Mouse (Mus musculus) MEL (cell line): ENCODE measurements around the gene St7. TPM values are rescaled to one million over a fixed set of nuclear protein-coding genes. Genes with fewer than 3 reads are reported as not detected.

ENCODE experiments used
- DNase-seq: peaks from one replicate; pipeline ENCODE4 v3.0.0; 2011; ENCODE audit warnings: low read depth, low spot score
- H3K27ac ChIP-seq: 2 replicates; pipeline ENCODE4 v1.5.1; 2012; ENCODE audit warnings: low read depth, mild to moderate bottlenecking, control low read depth, low read length, moderate library complexity; ENCODE audit not compliant: control insufficient read depth
- H3K27me3 ChIP-seq, 2 experiments: fragments of 150-350 bp in 1 of 2; sonication (generic) in 1 of 2; 2 replicates each; pipeline ENCODE4 v1.6.1; 2012; ENCODE audit warnings: low read length in 2 of 2, mild to moderate bottlenecking in 2 of 2, improper control_type of control experiment in 1 of 2, moderate library complexity in 1 of 2; ENCODE audit not compliant: insufficient read depth in 2 of 2, control insufficient read depth in 1 of 2
- H3K36me3 ChIP-seq, 2 experiments: 2 replicates each; pipeline ENCODE4 v1.6.1; 2012 to 2014; ENCODE audit warnings: low read length in 2 of 2, improper control_type of control experiment in 1 of 2, inconsistent platforms in 1 of 2, mild to moderate bottlenecking in 1 of 2; ENCODE audit not compliant: insufficient read depth in 2 of 2, control insufficient read depth in 1 of 2
- H3K4me1 ChIP-seq, 2 experiments: fragments of 150-350 bp in 1 of 2; sonication (generic) in 1 of 2; 2 replicates each; pipeline ENCODE4 v1.6.1; 2012; ENCODE audit warnings: low read length in 2 of 2, improper control_type of control experiment in 1 of 2, mild to moderate bottlenecking in 1 of 2; ENCODE audit not compliant: insufficient read depth in 2 of 2, control insufficient read depth in 1 of 2
- H3K4me3 ChIP-seq, 2 experiments: fragments of 150-350 bp in 1 of 2; sonication (generic) in 1 of 2; 2 replicates each; pipeline ENCODE4 v1.5.1; 2012; ENCODE audit warnings: low read depth in 2 of 2, low read length in 2 of 2, mild to moderate bottlenecking in 2 of 2, moderate library complexity in 2 of 2, control low read depth in 1 of 2, improper control_type of control experiment in 1 of 2; ENCODE audit not compliant: control insufficient read depth in 1 of 2, insufficient read depth in 1 of 2
- H3K79me2 ChIP-seq: 2 replicates; pipeline ENCODE4 v1.6.1; 2012; ENCODE audit warnings: mild to moderate bottlenecking, low read length, moderate library complexity; ENCODE audit not compliant: control insufficient read depth, poor library complexity, insufficient read depth
- H3K9ac ChIP-seq: 2 replicates; pipeline ENCODE4 v1.6.1; 2012; ENCODE audit warnings: low read depth, mild to moderate bottlenecking, control low read depth, low read length, moderate library complexity; ENCODE audit not compliant: control insufficient read depth, poor library complexity, severe bottlenecking
- H3K9me3 ChIP-seq: fragments of 150-350 bp; sonication (generic); replicated peaks from 2 replicates; pipeline ENCODE4 v1.6.1; 2012; ENCODE audit warnings: mild to moderate bottlenecking, low read length, improper control_type of control experiment, moderate library complexity; ENCODE audit not compliant: insufficient read depth
- CHD1 ChIP-seq: IDR thresholded peaks from 2 replicates; pipeline ENCODE4 v1.6.1; 2012; ENCODE audit warnings: low read depth, mild to moderate bottlenecking, inconsistent platforms, low read length, improper control_type of control experiment
- ELF1 ChIP-seq: IDR thresholded peaks from 2 replicates; pipeline ENCODE4 v1.6.1; 2014; ENCODE audit warnings: low read depth, mild to moderate bottlenecking, inconsistent platforms, low read length, improper control_type of control experiment, moderate library complexity
- ETS1 ChIP-seq: IDR thresholded peaks from 2 replicates; pipeline ENCODE4 v1.6.1; 2012; ENCODE audit warnings: low read depth, mild to moderate bottlenecking, inconsistent platforms, low read length, improper control_type of control experiment, moderate library complexity
- KAT2A ChIP-seq: conservative IDR thresholded peaks from 2 replicates; pipeline ENCODE4 v1.6.1; 2012; ENCODE audit warnings: low read depth, low read length, improper control_type of control experiment, inconsistent platforms
- MAFK ChIP-seq: IDR thresholded peaks from 2 replicates; pipeline ENCODE4 v1.6.1; 2011; ENCODE audit warnings: low read depth, mild to moderate bottlenecking, low read length, improper control_type of control experiment, borderline replicate concordance
- MYB ChIP-seq: IDR thresholded peaks from 2 replicates; pipeline ENCODE4 v1.6.1; 2011; ENCODE audit warnings: mild to moderate bottlenecking, low read depth, low read length, improper control_type of control experiment
- MYC ChIP-seq: IDR thresholded peaks from 2 replicates; pipeline ENCODE4 v1.6.1; 2011; ENCODE audit warnings: low read depth, mild to moderate bottlenecking, low read length, improper control_type of control experiment, moderate library complexity
- NELFE ChIP-seq: IDR thresholded peaks from 2 replicates; pipeline ENCODE4 v1.6.1; 2011; ENCODE audit warnings: low read depth, low read length, improper control_type of control experiment
- NRF1 ChIP-seq: IDR thresholded peaks from 2 replicates; pipeline ENCODE4 v1.6.1; 2014; ENCODE audit warnings: low read depth, mild to moderate bottlenecking, inconsistent platforms, low read length, improper control_type of control experiment, moderate library complexity; ENCODE audit not compliant: poor library complexity, insufficient read depth, severe bottlenecking
- POLR2A ChIP-seq, 2 experiments: IDR thresholded peaks; 2 replicates each; pipeline ENCODE4 v1.6.1; 2011 to 2012; ENCODE audit warnings: low read length in 2 of 2, mild to moderate bottlenecking in 2 of 2, control low read depth in 1 of 2, improper control_type of control experiment in 1 of 2, low read depth in 1 of 2, moderate library complexity in 1 of 2; ENCODE audit not compliant: control insufficient read depth in 1 of 2, insufficient read depth in 1 of 2, poor library complexity in 1 of 2
- POLR2AphosphoS2 ChIP-seq: IDR thresholded peaks from 2 replicates; pipeline ENCODE4 v1.6.1; 2011; ENCODE audit warnings: low read length, improper control_type of control experiment
- TAL1 ChIP-seq: IDR thresholded peaks from 2 replicates; pipeline ENCODE4 v1.6.1; 2012; ENCODE audit warnings: mild to moderate bottlenecking, inconsistent platforms, low read length, moderate library complexity, mixed read lengths
- TCF12 ChIP-seq: IDR thresholded peaks from 2 replicates; pipeline ENCODE4 v1.6.1; 2014; ENCODE audit warnings: low read depth, mild to moderate bottlenecking, inconsistent platforms, low read length, improper control_type of control experiment, moderate library complexity
- USF1 ChIP-seq: IDR thresholded peaks from 2 replicates; pipeline ENCODE4 v1.6.1; 2014; ENCODE audit warnings: low read depth, mild to moderate bottlenecking, inconsistent platforms, low read length, improper control_type of control experiment, moderate library complexity
- USF2 ChIP-seq, 2 experiments: IDR thresholded peaks; 2 replicates each; pipeline ENCODE4 v1.6.1; 2011 to 2012; ENCODE audit warnings: improper control_type of control experiment in 2 of 2, low read length in 2 of 2, borderline replicate concordance in 1 of 2, inconsistent platforms in 1 of 2, low read depth in 1 of 2, mild to moderate bottlenecking in 1 of 2; ENCODE audit not compliant: insufficient read depth in 1 of 2
- ZC3H11A ChIP-seq: IDR thresholded peaks from 2 replicates; pipeline ENCODE4 v1.6.1; 2012; ENCODE audit warnings: low read depth, mild to moderate bottlenecking, inconsistent platforms, low read length, improper control_type of control experiment
- ZMIZ1 ChIP-seq: IDR thresholded peaks from 2 replicates; pipeline ENCODE4 v1.6.1; 2012; ENCODE audit warnings: low read depth, mild to moderate bottlenecking, inconsistent platforms, low read length, improper control_type of control experiment, moderate library complexity
- ZNF384 ChIP-seq: IDR thresholded peaks from 2 replicates; pipeline ENCODE4 v1.6.1; 2012; ENCODE audit warnings: low read depth, mild to moderate bottlenecking, inconsistent platforms, low read length, improper control_type of control experiment
- polyA plus RNA-seq, 2 experiments: library from polyadenylated mRNA; stranded (reverse) in 1 of 2; unstranded in 1 of 2; fragments of >175 nt in 1 of 2; fragments of >200 nt in 1 of 2; gene quantifications; 2 replicates each; pipeline versions ENCODE4 v1.2.1 to v1.2.4; 2012; ENCODE audit warnings: low replicate concordance in 2 of 2, low read depth in 1 of 2; ENCODE audit not compliant: insufficient read length in 2 of 2, insufficient read depth in 1 of 2, missing spikeins in 1 of 2
- total RNA-seq: library from RNA; depleted of rRNA; stranded (reverse); fragments of 300-350 nt; gene quantifications from 2 replicates; pipeline ENCODE4 v1.2.3, GENCODE M21; 2012

St7 gene
- total and polyA plus RNA-seq, 3 experiments, result 34.4 to 48.5 TPM; not detected in 1

DNA sequence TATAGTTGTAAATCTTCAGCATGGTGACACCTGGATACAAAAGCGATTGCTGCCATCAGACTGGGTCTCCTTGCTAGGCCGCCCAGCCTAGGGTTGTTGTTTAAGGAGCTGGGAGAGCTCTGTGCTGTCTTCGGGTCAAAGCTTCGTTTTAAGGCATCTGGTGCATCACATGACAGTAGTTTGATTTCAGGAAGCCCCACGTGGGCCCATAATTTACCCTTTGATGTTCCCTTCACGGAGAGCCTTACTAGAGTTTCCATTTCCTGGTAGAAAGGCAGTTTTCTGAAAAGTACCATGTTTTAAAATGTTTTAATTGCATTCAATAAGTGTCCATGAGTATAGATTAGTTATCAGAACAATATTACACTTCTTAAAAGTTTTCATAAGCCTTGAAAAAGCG, 239.1 kb downstream of the St7 start:
- no peaks in the 10 kb centered on the region for H3K4me1 ChIP-seq
- DNase-seq, result no peak
- no peaks in the 10 kb centered on the region for H3K36me3 ChIP-seq

DNA sequence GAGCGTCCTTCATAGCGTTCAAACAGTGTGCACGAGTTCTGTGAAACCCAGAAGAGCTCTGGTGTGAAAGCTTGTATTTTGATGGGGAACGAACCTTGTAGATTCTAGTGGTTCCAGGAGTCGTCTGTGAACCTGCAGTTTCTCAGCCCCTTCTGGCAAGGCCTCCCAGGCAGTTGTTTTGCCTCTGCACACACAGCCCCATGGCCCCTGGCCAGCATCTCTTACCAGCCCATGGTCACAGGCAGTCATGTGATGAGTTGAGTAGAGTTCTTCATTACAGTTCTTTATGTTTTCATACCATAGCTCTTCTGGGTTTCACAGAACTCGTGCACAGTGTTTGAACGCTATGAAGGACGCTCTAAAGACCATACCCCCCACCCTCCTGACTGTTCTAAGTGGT, 240.1 kb downstream of the St7 start:
- no peak for TF ChIP-seq KAT2A
- Histone ChIP-seq H3K9ac (no peak overlapping the region), H3K36me3 (no peaks in the 10 kb centered on the region; a peak in 1 of 4 replicates), H3K79me2 (no peaks in the 10 kb centered on the region), H3K4me1 (no peaks in the 10 kb centered on the region), H3K27me3 (no peaks in the 10 kb centered on the region), H3K27ac (no peak overlapping the region), H3K9me3 (no peaks in the 10 kb centered on the region), H3K4me3 (no peak overlapping the region)
- DNase-seq, result no peak

More for the DNA sequence above, 239.1 kb downstream of the St7 start:
- H3K79me2 ChIP-seq, result no peaks in the 10 kb centered on the region
- TF ChIP-seq MAFK (no peak), USF2 (IDR thresholded peaks at IDR 0.05; ENCODE audit: borderline replicate concordance in 1 of 2, insufficient read depth in 1 of 2, low read depth in 1 of 2, low read length in 2 of 2) (no peak), ZC3H11A (no peak), ELF1 (no peak), MYB (no peak), ZNF384 (no peak), NELFE (no peak), MYC (no peak), USF1 (no peak), POLR2A (IDR thresholded peaks at IDR 0.05; ENCODE audit: control insufficient read depth in 1 of 2, insufficient read depth in 1 of 2, low read depth in 1 of 2, low read length in 2 of 2, poor library complexity in 1 of 2) (no peak), TAL1 (no peak), CHD1 (no peak), ETS1 (no peak), NRF1 (no peak), ZMIZ1 (no peak), TCF12 (no peak), POLR2AphosphoS2 (no peak)
- H3K9ac ChIP-seq, result no peak overlapping the region
- H3K9me3 ChIP-seq, result no peaks in the 10 kb centered on the region
- H3K4me3 ChIP-seq, result no peak overlapping the region
- H3K27ac ChIP-seq, result no peak overlapping the region
- H3K27me3 ChIP-seq, result no peaks in the 10 kb centered on the region
